Mouse (Mus musculus): ENCODE data around the gene Atf7. TPM values are rescaled to one million over a fixed set of nuclear protein-coding genes. Genes with fewer than 3 reads are reported as not detected.

The Atf7 gene
- polyA plus RNA-seq, 1 experiment, result 50.7 TPM

DNA sequence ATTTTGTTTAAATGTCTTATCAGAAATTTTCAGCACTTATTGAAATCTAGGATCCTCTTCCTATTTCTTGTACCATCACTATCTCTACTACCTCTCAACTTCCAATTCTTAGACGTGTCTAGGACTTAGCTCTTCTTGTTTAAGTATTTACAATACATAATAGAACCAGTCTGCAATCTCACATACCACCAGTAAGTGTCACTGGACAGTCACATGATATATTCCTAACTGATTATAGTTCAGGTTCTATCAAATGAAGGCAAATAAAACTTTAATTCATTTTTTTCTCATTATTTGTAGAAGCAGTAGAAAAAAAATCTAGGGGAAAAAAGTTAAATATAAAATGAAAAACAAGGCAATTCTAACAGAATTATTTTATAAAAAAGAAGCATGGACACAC is 32.6 kb downstream of the Atf7 start:
- Histone ChIP-seq H3K27ac (ENCODE audit: insufficient read depth, low read length) (no peak overlapping the region), H3K4me3 (ENCODE audit: insufficient read depth, low read length) (no peak overlapping the region), H3K4me1 (ENCODE audit: control insufficient read depth, insufficient read depth, low read length) (no peaks in the 10 kb centered on the region; the same call in 1 of the 2 replicates)
- TF ChIP-seq CTCF (IDR thresholded peaks at IDR 0.05; ENCODE audit: extremely low read depth, insufficient read depth, low read length) (no peak), POLR2A (IDR thresholded peaks at IDR 0.05; ENCODE audit: extremely low read depth, insufficient read depth, low read length) (no peak)

DNA sequence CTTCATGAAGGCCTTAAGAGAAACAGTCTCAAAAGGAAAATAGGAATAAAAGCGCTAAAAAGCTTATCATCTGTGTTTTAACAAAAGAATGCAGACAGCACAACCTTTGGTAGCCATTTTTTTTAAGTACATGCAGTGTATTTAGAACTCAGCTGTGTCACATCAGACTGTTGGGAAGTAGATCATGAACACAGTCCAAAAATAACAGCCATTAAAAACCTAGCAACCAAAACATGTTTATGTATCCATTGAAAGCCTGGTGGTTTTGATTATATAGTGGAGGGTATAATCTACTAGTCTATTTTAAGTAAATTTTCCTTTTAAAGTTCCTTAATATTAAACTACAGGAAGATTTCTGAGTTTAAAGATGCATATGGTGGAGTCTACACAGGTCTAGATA is 34.7 kb downstream of the Atf7 start:
- TF ChIP-seq CTCF (IDR thresholded peaks at IDR 0.05; ENCODE audit: extremely low read depth, insufficient read depth, low read length) (no peak), POLR2A (IDR thresholded peaks at IDR 0.05; ENCODE audit: extremely low read depth, insufficient read depth, low read length) (no peak)
- Histone ChIP-seq H3K4me1 (ENCODE audit: control insufficient read depth, insufficient read depth, low read length) (no peaks in the 10 kb centered on the region; the same call in 1 of the 2 replicates), H3K27ac (ENCODE audit: insufficient read depth, low read length) (no peak overlapping the region), H3K4me3 (ENCODE audit: insufficient read depth, low read length) (no peak overlapping the region)

DNA sequence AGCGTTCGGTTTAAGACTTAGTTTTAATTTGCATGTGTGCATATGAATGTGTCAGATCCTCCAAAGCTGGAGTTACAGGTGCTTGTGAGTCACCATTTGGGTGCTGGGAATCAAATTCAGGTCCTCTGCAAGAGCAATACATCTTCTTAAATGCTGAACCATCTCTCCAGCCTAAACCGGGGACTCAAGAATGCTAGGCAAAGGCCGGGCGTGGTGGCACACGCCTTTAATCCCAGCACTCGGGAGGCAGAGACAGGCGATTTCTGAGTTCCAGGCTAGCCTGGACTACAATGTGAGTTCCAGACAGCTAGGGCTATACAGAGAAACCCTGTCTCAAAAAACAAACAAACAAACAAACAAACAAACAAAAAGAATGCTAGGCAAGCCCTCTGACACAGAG is 35.4 kb downstream of the Atf7 start:
- H3K4me3 ChIP-seq (ENCODE audit: insufficient read depth, low read length), result no peak overlapping the region
- no peak overlapping the region for H3K27ac ChIP-seq (ENCODE audit: insufficient read depth, low read length)
- TF ChIP-seq CTCF (IDR thresholded peaks at IDR 0.05; ENCODE audit: extremely low read depth, insufficient read depth, low read length) (no peak), POLR2A (IDR thresholded peaks at IDR 0.05; ENCODE audit: extremely low read depth, insufficient read depth, low read length) (no peak)
- H3K4me1 ChIP-seq (ENCODE audit: control insufficient read depth, insufficient read depth, low read length), result no peaks in the 10 kb centered on the region; the same call in 1 of the 2 replicates

DNA sequence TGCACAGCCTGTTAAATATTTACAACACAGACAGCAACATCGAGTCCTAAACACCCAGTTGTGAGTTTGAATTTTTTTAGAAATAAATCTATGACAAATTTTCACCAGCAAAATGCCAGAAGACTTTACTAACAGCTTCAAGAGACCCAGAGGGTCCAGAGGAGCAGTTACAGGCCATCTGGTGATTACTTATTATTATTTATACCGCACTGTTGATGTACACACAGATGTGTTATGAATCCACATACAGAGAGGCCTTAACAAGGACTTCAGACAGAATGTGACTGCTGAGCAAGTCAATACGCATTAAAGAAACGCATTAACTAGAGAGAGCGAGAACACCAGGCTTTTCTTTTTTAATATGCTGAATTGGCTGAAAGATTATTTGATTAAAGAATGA is 39.8 kb downstream of the Atf7 start:
- Histone ChIP-seq H3K4me3 (ENCODE audit: insufficient read depth, low read length) (no peak overlapping the region), H3K4me1 (ENCODE audit: control insufficient read depth, insufficient read depth, low read length) (peaks cover 3% of the 10 kb centered on the region), H3K27ac (ENCODE audit: insufficient read depth, low read length) (peak overlapping the region; percentile 84; the same call in 1 of the 2 replicates)
- TF ChIP-seq CTCF (IDR thresholded peaks at IDR 0.05; ENCODE audit: extremely low read depth, insufficient read depth, low read length) (no peak), POLR2A (IDR thresholded peaks at IDR 0.05; ENCODE audit: extremely low read depth, insufficient read depth, low read length) (no peak)

DNA sequence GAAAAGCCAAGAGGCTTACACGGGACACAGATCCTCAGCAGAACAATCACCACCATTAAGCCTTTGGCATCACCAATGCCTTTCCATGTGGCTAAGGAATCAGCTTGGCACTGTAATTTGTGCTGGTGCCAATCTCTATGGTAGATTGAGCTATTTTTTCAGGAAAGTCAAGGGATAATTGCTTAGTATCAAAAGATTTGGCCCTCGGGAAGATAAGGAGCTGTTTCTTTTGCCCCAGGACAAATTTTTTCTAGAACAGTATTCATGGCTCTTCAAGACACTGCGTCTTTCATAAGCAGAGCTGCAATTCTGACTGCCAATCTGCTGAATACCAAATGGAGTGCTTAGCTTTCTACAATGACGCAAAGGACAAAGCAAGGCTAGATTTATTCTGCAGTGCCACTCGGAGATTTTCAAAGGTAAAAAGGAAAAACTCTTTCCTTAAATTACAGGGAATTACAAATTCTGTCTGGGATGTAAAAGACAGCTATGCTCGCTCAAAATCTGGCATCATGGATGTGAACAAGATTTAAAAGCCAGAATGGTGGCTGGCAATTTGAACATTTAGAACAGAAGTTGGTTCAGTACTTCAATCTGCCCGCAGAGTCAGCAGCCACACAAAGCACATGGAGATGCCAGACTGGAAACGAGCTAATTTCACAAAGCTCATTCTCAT is 41.4 kb downstream of the Atf7 start:
- no peak for TF ChIP-seq CTCF (IDR thresholded peaks at IDR 0.05; ENCODE audit: extremely low read depth, insufficient read depth, low read length)
- no peak for TF ChIP-seq POLR2A (IDR thresholded peaks at IDR 0.05; ENCODE audit: extremely low read depth, insufficient read depth, low read length)
- Histone ChIP-seq H3K4me1 (ENCODE audit: control insufficient read depth, insufficient read depth, low read length) (peaks cover 3% of the 10 kb centered on the region), H3K27ac (ENCODE audit: insufficient read depth, low read length) (peak overlapping the region; percentile 90), H3K4me3 (ENCODE audit: insufficient read depth, low read length) (no peak overlapping the region)

DNA sequence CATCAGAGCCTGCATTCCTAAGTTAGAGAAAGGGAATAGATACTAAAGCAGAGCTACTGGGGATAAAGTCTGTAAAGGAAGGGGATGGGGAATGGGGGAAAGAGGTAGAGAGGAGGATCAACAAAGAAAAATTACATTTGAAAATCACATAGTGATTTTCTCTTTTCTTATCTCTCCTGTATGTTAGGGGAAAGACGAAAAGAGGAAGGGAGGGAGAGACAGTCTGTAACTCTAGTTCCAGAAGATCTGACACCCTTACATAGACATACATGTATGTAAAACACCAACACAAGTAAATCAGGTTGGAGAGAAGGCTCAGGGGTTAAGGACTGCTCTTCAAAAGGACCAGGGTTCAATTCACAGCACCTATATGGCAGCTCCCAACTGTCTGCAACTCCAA is 44.1 kb downstream of the Atf7 start:
- TF ChIP-seq POLR2A (IDR thresholded peaks at IDR 0.05; ENCODE audit: extremely low read depth, insufficient read depth, low read length), result no peak
- no peak for TF ChIP-seq CTCF (IDR thresholded peaks at IDR 0.05; ENCODE audit: extremely low read depth, insufficient read depth, low read length)
- H3K27ac ChIP-seq (ENCODE audit: insufficient read depth, low read length), result no peak overlapping the region
- H3K4me1 ChIP-seq (ENCODE audit: control insufficient read depth, insufficient read depth, low read length), result peaks cover 3% of the 10 kb centered on the region
- H3K4me3 ChIP-seq (ENCODE audit: insufficient read depth, low read length), result no peak overlapping the region

DNA sequence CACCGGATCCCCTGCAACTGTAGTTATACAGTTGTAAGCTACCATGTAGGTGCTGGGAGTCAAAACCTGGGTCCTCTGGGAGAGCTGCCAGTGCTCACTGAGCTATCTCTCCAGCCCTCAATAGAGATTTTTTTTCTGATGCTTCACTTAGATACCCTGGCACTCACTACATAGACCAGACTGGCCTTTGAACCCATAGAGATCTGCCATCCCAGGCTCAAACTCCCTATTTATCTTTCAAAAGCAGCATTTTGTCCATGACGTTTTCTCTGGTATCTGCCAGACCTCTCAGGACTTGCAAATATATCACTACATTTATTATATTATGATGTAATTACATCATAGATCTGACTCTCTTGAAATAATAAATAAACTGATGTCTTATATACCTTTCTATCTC is 46.9 kb downstream of the Atf7 start:
- no peaks in the 10 kb centered on the region; the same call in 1 of the 2 replicates for H3K4me1 ChIP-seq (ENCODE audit: control insufficient read depth, insufficient read depth, low read length)
- H3K27ac ChIP-seq (ENCODE audit: insufficient read depth, low read length), result no peak overlapping the region
- H3K4me3 ChIP-seq (ENCODE audit: insufficient read depth, low read length), result no peak overlapping the region
- TF ChIP-seq POLR2A (IDR thresholded peaks at IDR 0.05; ENCODE audit: extremely low read depth, insufficient read depth, low read length), result no peak
- TF ChIP-seq CTCF (IDR thresholded peaks at IDR 0.05; ENCODE audit: extremely low read depth, insufficient read depth, low read length), result no peak

DNA sequence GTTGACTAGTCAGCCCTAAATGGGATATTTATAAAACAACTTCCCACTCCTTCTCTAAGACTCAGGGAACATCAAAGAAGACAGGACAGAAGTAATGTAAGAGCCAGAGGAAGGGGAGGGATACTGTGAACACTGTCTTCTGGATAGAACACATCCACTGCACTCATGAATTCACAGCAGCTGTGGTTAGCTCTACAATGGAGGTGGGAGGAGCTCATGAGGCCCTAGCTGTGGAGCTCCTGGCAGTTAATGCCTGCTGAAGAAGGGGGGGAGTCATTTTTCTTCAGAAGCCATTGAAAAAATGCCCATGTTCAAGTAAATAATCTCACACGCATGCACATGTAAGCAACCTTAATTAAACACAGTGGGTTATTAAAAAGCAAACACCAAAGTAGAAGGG is 48.3 kb downstream of the Atf7 start:
- no peak overlapping the region for H3K27ac ChIP-seq (ENCODE audit: insufficient read depth, low read length)
- no peak for TF ChIP-seq POLR2A (IDR thresholded peaks at IDR 0.05; ENCODE audit: extremely low read depth, insufficient read depth, low read length)
- no peak for TF ChIP-seq CTCF (IDR thresholded peaks at IDR 0.05; ENCODE audit: extremely low read depth, insufficient read depth, low read length)
- no peaks in the 10 kb centered on the region; the same call in 1 of the 2 replicates for H3K4me1 ChIP-seq (ENCODE audit: control insufficient read depth, insufficient read depth, low read length)
- H3K4me3 ChIP-seq (ENCODE audit: insufficient read depth, low read length), result no peak overlapping the region

DNA sequence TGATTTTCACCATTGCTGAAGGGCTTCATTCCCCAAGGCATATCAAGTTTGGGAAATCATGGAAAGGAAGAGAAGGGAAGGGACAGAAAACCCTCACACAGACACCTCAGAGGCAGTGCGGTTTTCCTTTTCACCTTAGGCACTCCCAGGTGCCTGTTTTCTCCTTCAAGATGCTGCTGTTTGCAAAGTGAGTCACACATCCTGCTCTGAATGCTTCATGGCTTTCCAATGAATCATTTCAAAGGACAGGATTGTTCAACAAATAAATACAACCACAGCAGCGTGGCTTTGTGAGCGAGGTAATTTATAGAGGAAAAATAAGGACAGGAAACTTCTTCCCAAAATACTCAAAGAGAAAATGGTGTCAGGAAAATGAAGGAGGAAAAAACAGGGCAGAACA is 53.2 kb downstream of the Atf7 start:
- no peak overlapping the region for H3K27ac ChIP-seq (ENCODE audit: insufficient read depth, low read length)
- no peak for TF ChIP-seq POLR2A (IDR thresholded peaks at IDR 0.05; ENCODE audit: extremely low read depth, insufficient read depth, low read length)
- TF ChIP-seq CTCF (IDR thresholded peaks at IDR 0.05; ENCODE audit: extremely low read depth, insufficient read depth, low read length), result no peak

DNA sequence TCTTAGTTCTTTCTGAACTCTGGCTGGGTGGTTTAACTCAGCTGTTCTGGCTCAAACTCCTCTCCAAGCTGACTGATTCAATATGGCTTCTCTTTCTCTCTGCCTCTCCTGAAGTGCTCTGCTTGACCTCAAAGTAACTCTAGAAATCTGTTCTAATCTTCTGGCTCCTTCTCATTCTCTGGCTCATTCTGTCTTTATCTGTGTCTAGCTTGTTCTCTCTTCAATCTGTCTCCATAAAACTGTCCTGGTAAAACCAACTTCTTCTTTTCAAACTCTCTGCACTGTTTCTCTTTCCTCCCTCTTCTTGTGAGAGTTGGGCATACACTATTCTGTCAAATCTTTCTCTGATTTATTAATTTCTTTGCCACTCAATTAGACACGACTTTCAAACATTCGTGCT is 57.4 kb downstream of the Atf7 start:
- H3K4me3 ChIP-seq (ENCODE audit: insufficient read depth, low read length), result no peak overlapping the region
- TF ChIP-seq POLR2A (IDR thresholded peaks at IDR 0.05; ENCODE audit: extremely low read depth, insufficient read depth, low read length), result no peak
- no peak for TF ChIP-seq CTCF (IDR thresholded peaks at IDR 0.05; ENCODE audit: extremely low read depth, insufficient read depth, low read length)
- no peaks in the 10 kb centered on the region; the same call in 1 of the 2 replicates for H3K4me1 ChIP-seq (ENCODE audit: control insufficient read depth, insufficient read depth, low read length)
- no peak overlapping the region for H3K27ac ChIP-seq (ENCODE audit: insufficient read depth, low read length)

More for the DNA sequence above, 53.2 kb downstream of the Atf7 start:
- no peak overlapping the region for H3K4me3 ChIP-seq (ENCODE audit: insufficient read depth, low read length)
- no peaks in the 10 kb centered on the region; the same call in 1 of the 2 replicates for H3K4me1 ChIP-seq (ENCODE audit: control insufficient read depth, insufficient read depth, low read length)

All from cortical plate, adult 2 months (tissue).